Mouse (Mus musculus) embryonic facial prominence, embryonic 11.5 days (tissue): ENCODE measurements around the gene Slc38a10. TPM values are rescaled to one million over a fixed set of nuclear protein-coding genes. Genes with fewer than 3 reads are reported as not detected.

Experiments used
- ATAC-seq: fragments of 200-750 bp; cut with Nextera tagmentation; replicated peaks from 2 replicates; pipeline ENCODE4 v1.8.0; 2017; ENCODE audit warnings: low read depth; ENCODE audit not compliant: insufficient number of reproducible peaks, low FRiP score, low TSS enrichment
- DNase-seq: peaks from one replicate; pipeline ENCODE4 v3.0.0-alpha.2; 2015; ENCODE audit warnings: low spot score
- H3K27ac ChIP-seq: fragments of 300-500 bp; sonication (generic); replicated peaks from 2 replicates; pipeline ENCODE4 v1.5.1; 2014; ENCODE audit warnings: mild to moderate bottlenecking, low read depth, low read length, control low read depth
- H3K27me3 ChIP-seq: fragments of 300-500 bp; sonication (generic); 2 replicates; pipeline ENCODE4 v1.6.1; 2014; ENCODE audit warnings: mild to moderate bottlenecking, low read length, moderate library complexity, mixed read lengths; ENCODE audit not compliant: control insufficient read depth, insufficient read depth
- H3K36me3 ChIP-seq: fragments of 300-500 bp; sonication (generic); replicated peaks from 2 replicates; pipeline ENCODE4 v1.6.1; 2014; ENCODE audit warnings: low read depth, mild to moderate bottlenecking, low read length, moderate library complexity, mixed read lengths; ENCODE audit not compliant: control insufficient read depth, insufficient read depth
- H3K4me1 ChIP-seq: fragments of 300-500 bp; sonication (generic); 2 replicates; pipeline ENCODE4 v1.6.1; 2014; ENCODE audit warnings: low read length, mixed read lengths; ENCODE audit not compliant: control insufficient read depth, insufficient read depth
- H3K4me2 ChIP-seq: fragments of 300-500 bp; sonication (generic); 2 replicates; pipeline ENCODE4 v1.6.1; 2014; ENCODE audit warnings: low read depth, mild to moderate bottlenecking, control low read depth, low read length, moderate library complexity
- H3K4me3 ChIP-seq: fragments of 300-500 bp; sonication (generic); 2 replicates; pipeline ENCODE4 v1.5.1; 2014; ENCODE audit warnings: low read depth, low read length, control low read depth
- H3K9ac ChIP-seq: fragments of 300-500 bp; sonication (generic); replicated peaks from 2 replicates; pipeline ENCODE4 v1.6.1; 2014; ENCODE audit warnings: mild to moderate bottlenecking, control low read depth, low read length
- H3K9me3 ChIP-seq: fragments of 300-500 bp; sonication (generic); replicated peaks from 2 replicates; pipeline ENCODE4 v1.6.1; 2016; ENCODE audit warnings: mild to moderate bottlenecking, low read length, inconsistent platforms, mixed read lengths; ENCODE audit not compliant: control insufficient read depth
- WGBS: fragments of 180-500 bp; shearing (Covaris S2); extraction: QIAGEN DNeasy Blood & Tissue Kit; methylation state at CpG from one replicate; pipeline ENCODE4 v1.1.7; 2014; 5-methylcytosine and 5-hydroxymethylcytosine counted together
- polyA plus RNA-seq: library from polyadenylated mRNA; unstranded; fragments of >200 nt; fragmentation: Nextera tagmentation; extraction: Ambion mirVana; gene quantifications from 2 replicates; pipeline ENCODE4 v1.2.1, GENCODE M21; 2014

The Slc38a10 gene
- polyA plus RNA-seq, 1 experiment from 2014 or later: 50.0 TPM

GRCm38 (mm10) chr11:120188102-120188480 is 36.9 kb upstream of the Slc38a10 start:
- Histone ChIP-seq H3K9ac (peak overlapping the region; percentile 100), H3K4me1 (peaks cover 13% of the 10 kb centered on the region), H3K9me3 (no peaks in the 10 kb centered on the region), H3K36me3 (no peaks in the 10 kb centered on the region; the same call in 1 of the 2 replicates), H3K4me3 (peak overlapping the region; percentile 74), H3K27ac (peak overlapping the region; percentile 97), H3K4me2 (peak overlapping the region; percentile 99), H3K27me3 (no peaks in the 10 kb centered on the region)
- no peak for ATAC-seq
- peak; percentile 52 for DNase-seq
- WGBS: under 1% methylated on average over 24 of the region's 24 CpGs

- H3K36me3 ChIP-seq: no peaks in the 10 kb centered on the region; the same call in 1 of the 2 replicates
- WGBS: under 1% methylated on average over 43 of the region's 43 CpGs
- ATAC-seq: no peak
- H3K4me1 ChIP-seq: peaks cover 17% of the 10 kb centered on the region
- peak overlapping the region; percentile 74 for H3K4me3 ChIP-seq
- peak overlapping the region; percentile 97 for H3K27ac ChIP-seq
- DNase-seq: peak; percentile 58
- H3K9ac ChIP-seq: peak overlapping the region; percentile 100
- peak overlapping the region; percentile 99 for H3K4me2 ChIP-seq
- H3K9me3 ChIP-seq: no peaks in the 10 kb centered on the region
- no peaks in the 10 kb centered on the region for H3K27me3 ChIP-seq
These were observed 36.3 kb upstream of the Slc38a10 start for GRCm38 (mm10) chr11:120187236-120188101.

GRCm38 (mm10) chr11:120186821-120187235 is 35.7 kb upstream of the Slc38a10 start:
- peaks cover 17% of the 10 kb centered on the region for H3K4me1 ChIP-seq
- peak; percentile 70 for DNase-seq

GRCm38 (mm10) chr11:120186145-120186740 is 35.1 kb upstream of the Slc38a10 start:
- ATAC-seq (no peak), DNase-seq (peak; percentile 49)
- peaks cover 17% of the 10 kb centered on the region for H3K4me1 ChIP-seq
- H3K9me3 ChIP-seq: no peaks in the 10 kb centered on the region
- H3K27me3 ChIP-seq: no peaks in the 10 kb centered on the region
- peak overlapping the region; percentile 99 for H3K4me2 ChIP-seq
- peak overlapping the region; percentile 100 for H3K9ac ChIP-seq
- H3K27ac ChIP-seq: peak overlapping the region; percentile 97
- no peaks in the 10 kb centered on the region; the same call in 1 of the 2 replicates for H3K36me3 ChIP-seq
- 2% methylated on average over 18 of the region's 18 CpGs for WGBS
- H3K4me3 ChIP-seq: peak overlapping the region; percentile 74

More at GRCm38 (mm10) chr11:120186821-120187235, 35.7 kb upstream of the Slc38a10 start:
- H3K9me3 ChIP-seq: no peaks in the 10 kb centered on the region
- H3K27me3 ChIP-seq: no peaks in the 10 kb centered on the region
- peak overlapping the region; percentile 74 for H3K4me3 ChIP-seq
- peak overlapping the region; percentile 97 for H3K27ac ChIP-seq
- H3K4me2 ChIP-seq: peak overlapping the region; percentile 99
- H3K9ac ChIP-seq: peak overlapping the region; percentile 100
- no peak for ATAC-seq
- no peaks in the 10 kb centered on the region; the same call in 1 of the 2 replicates for H3K36me3 ChIP-seq
- WGBS: under 1% methylated on average over 20 of the region's 20 CpGs

- Histone ChIP-seq H3K27ac (peak overlapping the region; percentile 97), H3K4me1 (peaks cover 17% of the 10 kb centered on the region), H3K36me3 (no peaks in the 10 kb centered on the region; the same call in 1 of the 2 replicates), H3K9ac (peak overlapping the region; percentile 100), H3K4me3 (peak overlapping the region; percentile 74), H3K9me3 (no peaks in the 10 kb centered on the region), H3K27me3 (no peaks in the 10 kb centered on the region), H3K4me2 (peak overlapping the region; percentile 99)
- DNase-seq (peak; percentile 72), ATAC-seq (no peak; the same call in 1 of the 2 replicates)
- WGBS: under 1% methylated on average over 54 of the region's 54 CpGs
These were observed 34.4 kb upstream of the Slc38a10 start for GRCm38 (mm10) chr11:120185316-120186141.

- peak overlapping the region; percentile 99 for H3K4me2 ChIP-seq
- H3K9ac ChIP-seq: peak overlapping the region; percentile 100
- DNase-seq: no peak
- peak overlapping the region; percentile 97 for H3K27ac ChIP-seq
- ATAC-seq: peak; percentile 27; the same call in 1 of the 2 replicates
- peaks cover 17% of the 10 kb centered on the region for H3K4me1 ChIP-seq
- H3K36me3 ChIP-seq: no peaks in the 10 kb centered on the region; the same call in 1 of the 2 replicates
- WGBS: 2% methylated on average over 16 of the region's 16 CpGs
- H3K9me3 ChIP-seq: no peaks in the 10 kb centered on the region
- H3K27me3 ChIP-seq: no peaks in the 10 kb centered on the region
- peak overlapping the region; percentile 74 for H3K4me3 ChIP-seq
These were observed 33.5 kb upstream of the Slc38a10 start for GRCm38 (mm10) chr11:120184371-120185315.

- DNase-seq (peak; percentile 59), ATAC-seq (no peak)
- H3K4me2 ChIP-seq: peak overlapping the region; percentile 99
- H3K9me3 ChIP-seq: no peaks in the 10 kb centered on the region
- no peaks in the 10 kb centered on the region; the same call in 1 of the 2 replicates for H3K36me3 ChIP-seq
- H3K27me3 ChIP-seq: no peaks in the 10 kb centered on the region
- H3K27ac ChIP-seq: peak overlapping the region; percentile 97
- WGBS: 13% methylated on average over 11 of the region's 11 CpGs
- no peak overlapping the region for H3K4me3 ChIP-seq
- peaks cover 17% of the 10 kb centered on the region for H3K4me1 ChIP-seq
- H3K9ac ChIP-seq: peak overlapping the region; percentile 40
These were observed 32.6 kb upstream of the Slc38a10 start for GRCm38 (mm10) chr11:120183708-120184107.
